Mouse (Mus musculus) ES-Bruce4 (cell line): ENCODE results near the gene Prlr.

Experiments
- CTCF ChIP-seq: IDR thresholded peaks from one replicate; pipeline ENCODE4 v1.8.1; 2011; ENCODE audit warnings: low read depth, low read length
- EP300 ChIP-seq: IDR thresholded peaks from 2 replicates; pipeline ENCODE4 v1.6.1; 2011; ENCODE audit warnings: low read depth, low read length; ENCODE audit not compliant: insufficient read depth
- POLR2A ChIP-seq: IDR thresholded peaks from one replicate; pipeline ENCODE4 v1.8.1; 2011; ENCODE audit warnings: low read length; ENCODE audit not compliant: insufficient read depth

DNA sequence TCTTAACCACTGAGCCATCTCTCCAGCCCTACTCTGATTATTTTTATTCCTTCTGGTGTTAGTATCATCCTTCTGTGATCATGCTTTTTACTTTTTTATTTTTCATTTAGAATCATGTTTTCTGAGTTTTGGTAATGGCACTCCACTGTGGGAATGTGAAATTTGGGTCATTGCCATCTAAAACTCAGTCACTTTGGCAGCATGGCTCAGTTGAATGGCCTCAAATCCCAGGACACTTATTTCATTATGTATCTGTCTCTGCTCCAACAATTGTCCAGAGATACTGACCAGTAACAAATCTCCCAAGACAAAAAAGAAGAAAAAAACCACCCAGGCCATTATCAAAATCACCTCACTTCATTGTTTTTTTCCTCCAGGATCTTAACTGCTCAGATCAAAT, 65.2 kb downstream of the Prlr start:
- no peak for TF ChIP-seq EP300
- no peak for TF ChIP-seq CTCF
- no peak for TF ChIP-seq POLR2A
